Mouse (Mus musculus): ENCODE data around the gene Gm8251. TPM values are rescaled to one million over a fixed set of nuclear protein-coding genes. Genes with fewer than 3 reads are reported as not detected.

Gene Gm8251
- polyA plus RNA-seq, 1 experiment from 2014 or later = 0.08 TPM

Other genes starting within 250 kb of the Gm8251 start
- gene Uxs1, start 234.1 kb downstream of the Gm8251 start, polyA plus RNA-seq (2014; fragmentation: Nextera tagmentation; extraction: Ambion mirVana) = 14.1 and 18.5 TPM in 2 replicates
- gene Tpp2, start 128.3 kb downstream of the Gm8251 start, polyA plus RNA-seq (2014; fragmentation: Nextera tagmentation; extraction: Ambion mirVana) = 45.1 and 53.3 TPM in 2 replicates
- gene Mettl21c, start 41.9 kb downstream of the Gm8251 start, polyA plus RNA-seq (2014; fragmentation: Nextera tagmentation; extraction: Ambion mirVana) = 1.7 and 1.8 TPM in 2 replicates
- gene Tex30, start 40.5 kb upstream of the Gm8251 start, polyA plus RNA-seq (2014; fragmentation: Nextera tagmentation; extraction: Ambion mirVana) = 76.0 and 84.9 TPM in 2 replicates
- gene Kdelc1, start 56.9 kb upstream of the Gm8251 start, polyA plus RNA-seq (2014; fragmentation: Nextera tagmentation; extraction: Ambion mirVana) = 34.4 and 39.2 TPM in 2 replicates
- 35.6 and 48.8 TPM in 2 replicates for gene Bivm, start 57.0 kb upstream of the Gm8251 start, polyA plus RNA-seq (2014; fragmentation: Nextera tagmentation; extraction: Ambion mirVana)
- 32.5 and 35.6 TPM in 2 replicates for gene Ercc5, start 85.8 kb upstream of the Gm8251 start, polyA plus RNA-seq (2014; fragmentation: Nextera tagmentation; extraction: Ambion mirVana)
- gene Mettl21e, start 157.0 kb upstream of the Gm8251 start, polyA plus RNA-seq (2014; fragmentation: Nextera tagmentation; extraction: Ambion mirVana) = 0.06 TPM in 1 of 2 replicates, not detected in the other